Mouse (Mus musculus) testis, postnatal 10 days (tissue): ENCODE data around the gene Map1b.

ENCODE experiments used
- DNase-seq: peaks from one replicate; pipeline ENCODE4 v3.0.0; 2021; ENCODE audit warnings: low spot score

Map1b gene

GRCm38 (mm10) chr13:99516448-99516881 is at the start of gene Map1b:
Gene Map1b, minus strand, starts transcription at chr13:99516540.
- peak; percentile 83 for DNase-seq

GRCm38 (mm10) chr13:99564346-99564745 is 48.0 kb upstream of the Map1b start:
- peak; percentile 84 for DNase-seq

- DNase-seq = no peak
Observed at GRCm38 (mm10) chr13:99563021-99563420, 46.7 kb upstream of the Map1b start.

- DNase-seq = no peak
Observed at GRCm38 (mm10) chr13:99561843-99562550, 45.7 kb upstream of the Map1b start.

- DNase-seq = no peak
Observed at GRCm38 (mm10) chr13:99560674-99561639, 44.6 kb upstream of the Map1b start.

- no peak for DNase-seq
Observed at GRCm38 (mm10) chr13:99558216-99558906, 42.0 kb upstream of the Map1b start.

GRCm38 (mm10) chr13:99557813-99558212 is 41.5 kb upstream of the Map1b start:
- no peak for DNase-seq

- no peak for DNase-seq
Observed at GRCm38 (mm10) chr13:99557331-99557730, 41.0 kb upstream of the Map1b start.

GRCm38 (mm10) chr13:99554960-99555359 is 38.6 kb upstream of the Map1b start:
- no peak for DNase-seq

- no peak for DNase-seq
Observed at GRCm38 (mm10) chr13:99554466-99554865, 38.1 kb upstream of the Map1b start.

- DNase-seq = no peak
Observed at GRCm38 (mm10) chr13:99552381-99552780, 36.0 kb upstream of the Map1b start.

GRCm38 (mm10) chr13:99550679-99551369 is 34.5 kb upstream of the Map1b start:
- no peak for DNase-seq

GRCm38 (mm10) chr13:99550060-99550459 is 33.7 kb upstream of the Map1b start:
- DNase-seq = no peak

GRCm38 (mm10) chr13:99549584-99549983 is 33.2 kb upstream of the Map1b start:
- no peak for DNase-seq

GRCm38 (mm10) chr13:99546832-99547231 is 30.5 kb upstream of the Map1b start:
- no peak for DNase-seq

- no peak for DNase-seq
Observed at GRCm38 (mm10) chr13:99545201-99545600, 28.9 kb upstream of the Map1b start.

- no peak for DNase-seq
Observed at GRCm38 (mm10) chr13:99541429-99542267, 25.3 kb upstream of the Map1b start.

GRCm38 (mm10) chr13:99539288-99539687 is 22.9 kb upstream of the Map1b start:
- no peak for DNase-seq

- no peak for DNase-seq
Observed at GRCm38 (mm10) chr13:99538851-99539250, 22.5 kb upstream of the Map1b start.

GRCm38 (mm10) chr13:99537908-99538513 is 21.7 kb upstream of the Map1b start:
- no peak for DNase-seq
